ENCODE assay signal across 8 mouse cellular contexts in the genomic region with DNA sequence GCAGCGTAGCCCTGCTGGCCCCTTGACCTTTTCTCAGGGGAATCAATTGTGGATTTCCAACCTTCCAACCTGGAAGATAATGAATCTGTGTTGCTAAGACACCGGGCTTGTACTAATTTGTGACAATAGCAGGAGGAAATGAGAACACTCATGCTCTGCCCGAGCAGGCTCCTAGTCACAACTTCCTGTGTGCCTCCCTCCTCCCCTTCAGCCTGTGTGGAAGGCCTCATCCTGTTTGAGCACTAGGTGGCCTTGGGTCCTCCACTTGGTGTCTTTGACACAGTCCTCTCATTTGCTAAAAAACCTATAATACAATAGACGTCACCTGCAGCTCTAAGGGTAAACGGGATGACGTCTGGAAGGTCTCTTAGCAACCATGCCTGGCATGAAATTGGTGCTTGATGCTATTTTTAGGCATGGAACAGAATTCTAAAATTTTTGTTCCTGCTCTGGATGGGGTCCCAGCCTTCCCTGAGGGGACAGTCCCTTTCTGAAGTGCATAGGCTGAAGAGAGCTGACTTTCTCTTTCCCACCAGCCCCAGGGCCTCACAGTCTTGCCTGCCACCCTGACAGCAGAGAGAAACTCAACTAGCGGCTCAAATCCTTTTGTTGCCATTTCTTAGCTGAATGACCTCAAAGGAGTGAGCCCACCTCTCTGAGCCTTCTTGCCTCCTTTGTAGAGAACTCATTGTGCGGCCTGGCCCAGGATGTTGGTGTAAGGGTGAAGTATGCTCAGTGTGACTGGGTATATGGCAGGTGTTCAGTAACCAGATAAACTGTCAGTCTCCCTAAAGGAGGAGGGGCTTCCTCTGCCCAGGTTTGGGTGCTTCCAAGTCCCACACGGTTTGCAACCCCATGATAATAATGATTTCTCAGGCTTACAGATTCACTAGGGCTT.
DNase-seq lines count a peak whose midpoint lies in the region; ATAC-seq and TF ChIP-seq lines count a peak whose summit lies in the region.

No protein-coding gene starts in this region.

- H3K4me1 ChIP-seq in intestine, postnatal 0 days (replicated peaks; ENCODE audit: control insufficient read depth, insufficient read depth, low read length): no peaks in the 10 kb centered on the region
- H3K4me1 ChIP-seq in intestine, embryonic 16.5 days (ENCODE audit: control insufficient read depth, insufficient read depth, low read length): no peaks in the 10 kb centered on the region

- ATAC-seq in intestine, postnatal 0 days: no peak
- ATAC-seq in intestine, embryonic 16.5 days: no peak; the same call in 1 of the 2 replicates
- ATAC-seq in frontal cortex, adult (ENCODE audit: low TSS enrichment): peak; percentile 57

- DNase-seq in Muller cell, postnatal 12 days (ENCODE audit: inconsistent ontology term): peak; percentile 31
- peak; percentile 57 to 58 for DNase-seq in layer of hippocampus, adult 8-10 months (ENCODE audit: low spot score in 2 of 2)
- DNase-seq in naive thymus-derived CD4-positive, alpha-beta T cell, adult 2 months (ENCODE audit: low read depth): peak; percentile 84
- DNase-seq in gastrocnemius, postnatal 36 days: no peak
- DNase-seq in gastrocnemius, postnatal 25 days: no peak

- intact Hi-C loops in gastrocnemius, postnatal 36 days (cut with DNase I): no loop called here

- no peak overlapping the region for H3K27ac ChIP-seq in intestine, postnatal 0 days (ENCODE audit: low read depth, low read length)
- no peak overlapping the region for H3K27ac ChIP-seq in intestine, embryonic 16.5 days (ENCODE audit: low read length)

- H3K9me3 ChIP-seq in intestine, postnatal 0 days (ENCODE audit: control insufficient read depth): no peaks in the 10 kb centered on the region
- no peaks in the 10 kb centered on the region for H3K9me3 ChIP-seq in intestine, embryonic 16.5 days (ENCODE audit: control insufficient read depth, low read length)

- no peaks in the 10 kb centered on the region for H3K27me3 ChIP-seq in intestine, postnatal 0 days (replicated peaks; ENCODE audit: control insufficient read depth, insufficient read depth, low read length)
- no peaks in the 10 kb centered on the region for H3K27me3 ChIP-seq in intestine, embryonic 16.5 days (replicated peaks; ENCODE audit: control insufficient read depth, insufficient read depth, low read length)

- H3K4me2 ChIP-seq in intestine, postnatal 0 days (replicated peaks; ENCODE audit: low read depth): no peak overlapping the region
- no peak overlapping the region for H3K4me2 ChIP-seq in intestine, embryonic 16.5 days (ENCODE audit: low read depth, low read length)

- TF ChIP-seq CTCF in intestine, postnatal 0 days (IDR thresholded peaks at IDR 0.05; ENCODE audit: low read depth): peak; percentile 27; the same call in 1 of the 2 replicates

- H3K9ac ChIP-seq in intestine, postnatal 0 days (ENCODE audit: low read depth, low read length): no peak overlapping the region
- no peak overlapping the region for H3K9ac ChIP-seq in intestine, embryonic 16.5 days (ENCODE audit: low read depth, low read length)

- WGBS in intestine, postnatal 0 days: 63% methylated on average over 9 of the region's 9 CpGs
- 60% methylated on average over 9 of the region's 9 CpGs for WGBS in intestine, embryonic 16.5 days

- no peak overlapping the region for H3K4me3 ChIP-seq in intestine, postnatal 0 days (ENCODE audit: low read depth, low read length)
- H3K4me3 ChIP-seq in intestine, embryonic 16.5 days (ENCODE audit: low read length): no peak overlapping the region

- no peaks in the 10 kb centered on the region for H3K36me3 ChIP-seq in intestine, postnatal 0 days (ENCODE audit: control insufficient read depth, insufficient read depth)
- no peaks in the 10 kb centered on the region for H3K36me3 ChIP-seq in intestine, embryonic 16.5 days (ENCODE audit: control insufficient read depth, insufficient read depth, low read length)

Comparison
In these comparisons a context has a peak if more than half of its experiments do, and no peak if none do; other contexts are left out.
1. DNase-seq: peak in Muller cell, postnatal 12 days (single experiment), layer of hippocampus, adult 8-10 months (2 of 2) and naive thymus-derived CD4-positive, alpha-beta T cell, adult 2 months (single experiment); none in gastrocnemius, postnatal 36 days (0 of 2) and gastrocnemius, postnatal 25 days (single experiment).